Mouse (Mus musculus): Measurements from ENCODE around the gene Golm1. TPM values are rescaled to one million over a fixed set of nuclear protein-coding genes. Genes with fewer than 3 reads are reported as not detected.
"Not testable (repeated sequence)": the region's sequence is repeated elsewhere in the genome, so short reads cannot be mapped to it uniquely, and the experiment has no call there.

Golm1 gene
- total RNA-seq, 2 experiments from 2014 or later = 5.0 to 6.5 TPM

DNA sequence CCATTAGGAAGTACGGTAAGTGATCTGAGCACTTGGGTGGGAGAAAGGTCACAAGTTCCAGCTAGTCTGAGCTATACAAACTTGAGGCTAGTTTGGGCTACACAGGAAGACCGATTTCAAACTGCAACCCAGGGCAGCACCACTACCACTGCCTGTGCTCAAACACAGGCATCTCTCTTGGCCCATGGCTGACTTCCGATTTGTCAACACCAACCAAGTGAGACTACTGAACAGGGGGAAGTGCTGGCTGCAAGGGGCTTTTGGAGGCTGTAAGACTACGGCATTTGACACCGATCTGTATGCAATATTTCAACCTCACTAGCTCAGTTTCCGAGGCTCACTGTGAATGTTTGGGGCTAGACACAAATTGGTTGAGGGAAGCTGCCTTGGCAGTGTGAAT, 28.1 kb downstream of the Golm1 start:
- DNase-seq = no peak

DNA sequence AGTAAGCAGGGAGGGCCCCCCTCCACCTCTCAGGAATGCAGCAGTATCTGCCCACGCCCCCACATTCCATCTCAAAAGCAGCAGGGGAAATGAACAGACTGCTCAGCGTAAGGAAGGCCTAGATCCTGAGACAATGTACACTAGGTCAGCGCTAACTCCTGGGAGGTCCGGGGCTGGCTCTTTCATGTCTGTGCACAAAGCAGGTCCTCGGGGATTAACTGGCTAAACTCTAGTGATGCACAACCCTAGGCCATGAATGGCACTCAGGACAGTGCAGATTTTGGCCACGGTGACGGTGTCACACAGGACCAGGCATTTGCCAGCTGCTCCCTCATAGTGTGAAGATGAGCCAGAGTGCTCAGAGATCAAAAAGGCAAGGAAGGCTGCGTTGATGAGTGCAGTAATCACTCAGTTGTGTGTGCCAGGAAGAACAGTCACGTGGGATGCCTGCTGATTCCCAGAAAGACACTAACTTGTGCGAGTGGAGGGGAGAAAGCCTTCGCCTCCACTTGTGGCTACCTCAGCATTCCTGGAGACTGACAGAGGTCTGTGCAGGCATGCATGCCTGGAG, 28.9 kb downstream of the Golm1 start:
- DNase-seq = no peak

DNA sequence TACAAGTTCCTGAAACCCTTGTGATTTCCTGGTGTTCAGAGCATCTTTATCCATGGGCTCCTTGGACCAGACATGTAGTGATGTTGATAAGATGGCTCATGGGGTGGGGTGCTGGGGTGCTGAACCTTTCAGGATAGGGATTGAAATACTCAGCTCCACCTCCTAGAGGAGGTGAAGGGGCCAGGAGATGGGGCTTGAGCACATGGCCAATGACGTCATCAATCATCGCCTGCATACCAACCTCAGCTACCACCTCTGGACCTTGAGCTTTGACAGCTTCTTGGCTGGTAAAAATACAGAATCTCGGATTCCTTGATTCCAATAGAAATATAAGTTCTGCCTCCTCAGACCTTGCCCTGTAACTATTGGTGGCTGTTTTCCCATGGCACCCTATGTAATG, 30.1 kb downstream of the Golm1 start:
- DNase-seq = no peak

DNA sequence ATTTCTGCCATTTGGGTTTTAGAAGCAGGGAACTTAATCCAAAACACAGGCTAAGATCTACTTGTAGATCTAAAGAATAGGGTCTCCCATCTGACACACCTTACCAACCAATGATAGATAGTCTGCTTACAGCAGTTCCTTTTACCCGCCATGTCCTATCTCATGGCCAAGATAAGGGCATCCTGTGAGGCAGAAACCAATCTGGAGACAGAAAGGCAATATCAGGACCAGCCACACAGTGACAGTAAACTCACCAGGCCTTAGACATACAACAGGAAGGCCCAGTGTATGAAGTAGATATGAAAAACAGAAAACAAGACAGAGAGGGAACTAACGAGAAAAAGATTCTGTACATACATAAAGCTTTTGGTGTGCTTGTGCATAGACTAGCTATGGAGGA, 32.8 kb downstream of the Golm1 start:
- DNase-seq = no peak

DNA sequence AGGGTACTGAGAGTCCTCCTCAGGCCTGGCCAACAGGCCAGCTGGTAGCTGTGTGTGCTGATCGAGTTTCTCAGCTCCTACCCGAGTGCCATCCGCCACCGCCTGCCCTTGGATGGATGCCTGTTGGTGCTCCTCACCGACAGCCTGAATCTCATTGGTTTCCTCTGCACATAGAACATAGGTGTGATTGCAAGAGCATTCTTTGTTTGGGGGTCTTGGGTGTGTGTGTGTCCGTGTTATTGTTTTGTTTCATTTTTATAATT, 35.5 kb downstream of the Golm1 start:
- DNase-seq = peak; percentile 49

DNA sequence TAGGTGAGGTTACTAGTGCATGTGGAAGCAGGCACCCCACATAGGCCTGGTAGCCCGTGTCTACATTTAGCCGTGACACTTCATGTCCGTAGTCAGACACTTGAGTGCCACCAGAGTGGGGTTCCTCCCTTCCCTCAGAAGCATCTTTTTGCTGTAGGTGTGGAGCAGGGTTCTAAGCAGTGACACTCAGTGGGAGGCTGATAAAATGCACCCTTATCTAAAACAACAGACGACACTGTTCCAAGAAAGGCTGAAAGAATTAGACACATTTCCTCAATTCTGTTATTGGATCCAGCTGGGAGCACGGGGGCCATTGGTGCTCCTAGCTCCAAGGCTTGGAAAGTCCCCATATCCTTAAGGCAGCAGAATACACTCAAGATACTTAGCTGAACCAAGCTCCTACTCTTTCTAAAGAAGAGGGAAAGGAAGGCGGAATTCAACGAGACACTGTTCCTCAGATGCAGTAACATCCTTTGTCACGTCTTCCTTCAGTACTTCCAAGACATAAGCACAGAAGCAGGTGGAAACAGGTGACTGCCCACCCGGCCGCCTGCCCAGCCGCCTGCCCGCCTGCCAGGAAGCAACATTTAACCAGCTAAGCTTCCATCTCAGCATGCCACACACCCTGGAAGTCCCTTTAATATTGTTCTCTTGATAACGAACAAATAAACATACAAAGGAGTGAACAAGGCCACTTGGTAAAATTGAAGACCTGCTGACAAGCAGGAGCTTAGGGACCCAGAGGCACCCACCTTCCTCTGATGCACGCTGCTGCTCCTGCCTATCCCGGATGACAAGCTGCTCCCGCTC, 36.0 kb downstream of the Golm1 start:
- no peak for DNase-seq

DNA sequence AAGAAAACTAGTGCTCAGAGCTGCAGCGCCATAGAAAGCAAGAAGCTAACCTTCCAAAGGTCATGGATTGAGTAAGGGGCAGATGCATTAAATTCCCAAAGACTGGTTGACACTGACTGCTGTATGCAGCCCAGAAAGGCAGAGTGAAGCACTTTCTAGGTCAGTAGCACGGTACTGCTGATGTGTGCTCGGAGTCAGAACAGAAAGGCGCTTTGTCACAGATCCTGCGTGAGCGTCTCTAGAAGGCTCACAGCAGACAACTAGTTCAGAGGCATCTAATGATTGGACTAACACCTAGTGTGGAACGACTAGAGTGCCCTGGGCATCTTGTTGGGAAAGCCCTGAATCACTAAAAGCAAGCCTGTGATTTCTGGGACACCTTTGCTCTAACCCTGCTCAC, 37.8 kb downstream of the Golm1 start:
- DNase-seq = no peak

DNA sequence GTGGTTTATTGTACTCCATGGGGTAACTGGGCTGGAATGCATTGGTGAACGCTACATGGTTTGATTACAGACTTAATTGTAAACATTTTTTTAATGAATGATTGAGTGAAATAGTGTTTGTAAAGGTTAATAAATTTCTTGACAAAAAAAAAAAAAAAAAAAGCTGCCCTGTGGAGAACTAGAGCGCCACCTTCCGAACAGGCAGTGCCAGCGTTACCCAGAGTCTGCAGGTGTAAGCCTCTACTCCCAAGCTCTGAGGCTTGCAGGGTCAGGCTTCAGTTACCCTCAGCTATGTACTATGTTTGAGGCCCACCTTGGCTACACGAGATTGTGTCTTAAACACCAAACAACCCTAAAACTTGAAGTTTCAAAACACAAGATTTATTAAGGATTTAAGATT, 41.0 kb downstream of the Golm1 start:
- DNase-seq = no peak

DNA sequence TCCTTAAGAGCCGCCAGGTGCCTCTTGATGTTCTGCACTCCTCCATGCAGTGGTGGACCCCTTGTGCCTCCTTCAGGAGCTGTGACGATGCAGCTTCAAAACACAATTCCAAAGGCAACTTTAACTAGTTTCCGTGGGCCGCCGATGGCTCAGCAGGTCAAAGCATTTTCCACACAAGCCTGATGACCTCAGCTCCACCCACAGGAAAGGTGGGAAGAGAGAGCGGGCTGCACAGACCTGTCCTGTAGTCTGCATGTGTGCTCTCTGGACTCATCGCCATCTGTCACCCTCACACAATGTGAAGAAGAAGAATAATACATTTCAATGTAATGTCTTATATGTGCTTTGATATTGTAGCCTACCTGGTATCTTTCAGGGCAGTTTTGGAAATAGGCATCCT, 48.9 kb downstream of the Golm1 start:
- no peak for DNase-seq

DNA sequence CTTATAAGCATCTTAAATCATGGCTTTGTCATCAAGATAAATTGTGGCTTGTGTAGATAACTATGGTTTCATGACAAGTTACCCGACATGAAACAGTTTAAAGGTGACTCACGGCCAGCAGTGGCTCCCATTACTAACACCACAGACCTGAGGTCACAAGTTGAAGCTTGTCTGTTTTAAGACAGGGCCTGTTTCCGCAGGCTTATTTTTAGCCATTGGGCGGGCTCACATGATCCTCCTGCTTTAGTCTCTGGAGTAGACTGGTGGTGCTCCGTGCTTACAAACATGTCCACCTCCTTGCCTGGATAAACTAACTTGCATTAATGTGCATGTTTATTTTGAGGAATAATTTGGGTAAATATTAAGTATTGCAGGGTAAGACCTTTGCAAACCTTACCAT, 50.7 kb downstream of the Golm1 start:
- peak; percentile 20 for DNase-seq

DNA sequence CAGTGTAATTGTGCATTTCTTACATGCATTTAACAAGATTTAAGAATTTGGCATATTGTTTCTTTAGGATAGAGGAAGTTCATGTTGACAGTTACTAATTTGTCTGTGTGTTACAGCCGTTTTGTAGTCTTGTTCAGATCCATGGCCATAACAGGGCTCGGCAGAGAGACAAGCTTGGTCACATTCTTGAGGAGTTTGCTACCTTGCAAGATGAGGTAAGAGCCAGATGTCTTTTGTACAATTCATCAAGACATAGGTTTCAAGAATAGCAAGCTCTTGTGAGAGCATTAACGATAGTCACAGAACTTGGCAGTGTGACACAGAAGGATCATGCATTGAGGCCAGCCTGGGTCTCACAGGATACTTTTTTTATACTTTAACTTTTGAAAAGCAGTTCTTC, 51.2 kb downstream of the Golm1 start:
- DNase-seq = no peak

DNA sequence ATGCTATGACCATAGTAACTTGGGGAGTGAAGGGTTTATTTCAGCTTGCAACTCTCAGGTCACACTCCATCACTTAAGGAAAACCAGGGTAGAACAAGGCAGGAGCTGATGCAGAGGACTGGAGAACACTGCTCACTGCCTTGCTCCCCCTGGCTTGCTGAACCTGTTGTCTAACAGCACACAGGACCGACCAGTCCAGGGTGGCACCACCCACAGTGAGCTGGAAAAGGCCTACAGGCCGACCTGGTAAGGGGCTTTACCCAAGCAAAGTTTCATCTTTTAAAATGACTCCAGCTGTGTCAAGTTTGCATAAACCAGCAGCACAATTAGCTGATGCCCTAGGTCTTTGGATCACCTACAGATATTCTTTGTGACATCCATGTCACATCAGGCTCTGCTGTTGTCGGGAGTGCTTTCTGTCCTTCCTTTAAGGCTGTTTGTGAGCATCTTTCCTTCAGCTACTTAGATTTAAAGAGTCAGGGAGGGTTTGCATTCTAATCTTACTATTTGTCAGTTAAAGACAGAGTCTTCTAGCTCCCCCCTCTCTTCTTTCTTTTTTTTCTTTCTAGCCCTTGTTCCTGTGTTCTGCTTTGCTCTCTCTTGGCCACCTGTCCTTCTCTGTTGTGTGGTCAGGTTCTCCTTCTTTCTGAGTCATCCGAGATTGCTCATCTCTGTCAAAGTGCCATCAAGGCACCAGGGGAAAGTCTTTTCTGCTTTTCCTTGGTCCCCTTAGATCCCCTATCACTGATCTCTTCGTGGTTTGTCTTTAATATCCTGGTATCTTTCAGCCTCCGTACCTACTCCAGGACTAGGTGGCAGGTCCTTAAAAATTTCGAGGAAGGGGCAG, 53.7 kb downstream of the Golm1 start:
- DNase-seq = no peak

DNA sequence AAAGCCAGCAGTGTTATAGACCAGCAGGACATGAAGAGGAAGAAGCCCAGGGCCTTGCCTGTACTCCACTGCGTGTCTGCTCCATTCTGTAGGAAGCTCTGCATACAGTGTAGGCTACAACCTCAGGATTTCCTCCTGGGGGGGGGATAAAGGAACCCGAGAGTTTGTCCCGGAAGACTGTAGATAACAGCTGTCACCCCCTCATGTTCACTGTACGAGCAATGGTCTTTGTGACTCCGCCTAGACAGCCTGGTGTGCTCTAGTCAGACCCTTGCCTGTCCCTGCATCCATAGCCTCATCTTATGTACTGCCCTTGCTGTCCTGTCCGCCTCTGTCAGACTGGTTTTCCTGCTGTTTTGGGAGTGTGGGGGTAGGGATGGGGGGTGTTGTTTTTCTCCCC, 57.1 kb downstream of the Golm1 start:
- DNase-seq = no peak

DNA sequence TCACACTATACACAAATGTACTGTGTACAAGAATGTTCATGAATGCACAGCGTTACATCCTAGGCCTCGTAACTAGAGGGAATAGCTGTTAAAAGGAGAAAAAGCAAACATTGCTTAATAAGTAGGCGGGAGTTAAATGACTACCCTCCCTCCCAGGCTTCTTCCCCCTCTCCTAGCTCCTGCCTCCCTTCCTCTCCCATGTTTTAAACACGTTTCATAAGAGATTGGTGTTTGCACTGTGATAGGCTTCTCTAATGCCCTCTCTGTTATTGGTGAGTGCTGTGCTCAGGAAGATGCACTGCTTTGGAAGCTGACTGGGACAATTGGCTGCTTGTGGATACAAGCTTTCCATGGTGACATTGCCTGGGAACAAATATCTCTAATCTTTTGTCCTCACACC, 60.1 kb downstream of the Golm1 start:
- no peak for DNase-seq

DNA sequence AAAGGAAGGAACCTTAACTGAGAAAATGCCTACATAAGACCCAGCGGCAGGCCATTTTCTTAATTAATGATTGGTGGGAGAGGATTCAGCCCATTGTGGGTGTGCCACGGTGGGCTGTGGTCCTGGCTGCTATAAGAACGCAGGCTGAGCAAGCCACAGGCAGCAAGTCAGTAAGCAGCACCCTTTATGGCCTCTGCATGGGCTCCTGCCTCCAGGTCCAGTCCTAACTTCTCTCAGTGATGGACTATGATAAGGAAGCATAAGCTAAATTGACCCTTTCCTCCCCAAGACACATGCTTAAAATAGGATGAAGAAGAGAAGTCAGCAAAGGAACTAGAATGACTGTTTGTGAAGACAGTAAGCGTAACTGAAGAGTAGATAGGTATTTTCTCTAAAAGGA, 60.5 kb downstream of the Golm1 start:
- DNase-seq = no peak

DNA sequence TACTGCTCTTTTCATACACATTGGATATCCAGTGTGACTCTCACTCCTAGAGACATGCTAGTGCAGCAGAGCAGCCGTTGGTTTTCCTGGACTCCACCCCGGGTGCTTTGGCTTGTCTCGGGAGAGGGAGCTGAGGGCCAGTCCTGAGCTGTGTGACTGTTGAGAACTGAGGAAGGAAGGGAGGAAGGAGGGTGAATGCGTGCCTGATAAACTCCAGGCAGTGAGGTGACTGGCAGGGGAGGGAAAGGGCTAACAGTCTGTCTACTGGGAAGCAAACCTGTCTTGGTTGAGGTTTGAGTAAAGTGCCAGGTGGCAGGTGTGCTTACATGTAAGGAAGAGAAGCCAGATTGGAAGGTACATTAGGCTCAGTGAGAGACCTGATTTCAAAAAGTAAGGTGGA, 61.7 kb downstream of the Golm1 start:
- no peak for DNase-seq

DNA sequence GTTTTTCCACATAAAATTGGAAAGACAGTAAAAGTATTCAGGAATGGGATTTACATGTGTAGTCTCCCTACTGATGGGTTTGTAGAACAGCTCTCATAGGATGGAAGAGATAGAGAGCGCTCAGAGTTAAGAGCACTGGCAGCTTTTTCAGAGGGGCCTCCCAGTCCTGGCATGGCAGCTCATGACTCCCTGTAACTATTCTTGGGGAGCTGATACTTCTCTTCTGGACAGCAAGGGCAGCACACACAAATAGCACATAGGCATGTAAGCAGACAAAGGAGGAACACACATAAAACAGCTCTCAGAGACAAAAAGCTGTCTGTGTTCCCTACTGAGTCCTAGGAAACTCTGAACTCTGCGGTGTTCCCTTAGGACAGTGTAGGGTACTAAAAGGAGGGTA, 65.2 kb downstream of the Golm1 start:
- no peak for DNase-seq

DNA sequence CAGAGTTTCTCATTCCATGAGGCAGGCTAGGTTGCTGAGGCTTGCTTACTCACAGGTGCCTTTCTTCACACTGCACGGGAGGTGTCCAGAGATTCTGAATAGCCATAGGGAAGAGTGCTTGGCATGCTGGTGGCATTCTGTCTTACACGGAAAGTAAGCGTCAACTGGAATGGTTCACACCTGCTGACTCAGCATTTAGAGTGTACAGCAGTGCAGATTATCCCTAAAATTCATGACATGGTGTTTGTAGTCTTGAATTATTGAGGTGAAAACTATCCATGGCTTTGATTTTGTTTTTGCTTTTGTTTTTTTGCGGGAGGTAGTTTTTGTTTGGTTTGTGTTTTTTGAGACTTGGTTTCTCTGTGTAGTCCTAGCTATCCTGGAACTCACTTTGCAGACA, 65.7 kb downstream of the Golm1 start:
- no peak for DNase-seq

DNA sequence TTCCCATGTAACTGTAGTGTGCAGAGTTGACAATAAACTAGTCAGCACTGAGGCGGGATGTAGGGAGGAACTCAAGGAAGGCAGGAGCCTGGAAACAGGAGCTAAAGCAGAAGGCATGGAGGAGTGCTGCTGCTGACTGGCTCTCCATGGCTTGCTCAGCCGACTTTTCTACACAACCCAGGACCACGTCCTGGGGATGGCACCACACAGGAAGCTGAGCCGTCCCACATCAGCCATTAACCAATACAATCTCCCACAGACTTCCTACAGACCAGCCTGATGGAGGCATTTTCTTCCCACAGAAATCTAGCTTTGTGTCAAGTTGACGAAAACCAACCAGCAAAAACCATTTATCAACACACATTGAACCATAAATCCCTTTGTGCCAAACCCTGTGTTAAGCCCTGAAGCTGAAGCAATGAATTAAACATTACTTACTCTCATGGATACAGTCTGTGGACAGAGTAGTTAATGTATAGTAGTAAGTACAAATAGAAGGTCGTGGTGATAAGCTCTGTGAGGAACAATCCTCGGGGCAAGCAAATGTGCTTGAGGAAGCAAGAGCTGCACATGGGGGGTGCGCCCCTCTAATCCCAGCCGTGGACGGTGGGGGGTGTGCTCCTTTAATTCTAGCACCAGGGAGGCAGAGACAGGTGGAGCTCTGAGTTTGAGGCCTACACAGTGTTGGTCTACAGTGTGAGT, 70.2 kb downstream of the Golm1 start:
- DNase-seq = no peak

DNA sequence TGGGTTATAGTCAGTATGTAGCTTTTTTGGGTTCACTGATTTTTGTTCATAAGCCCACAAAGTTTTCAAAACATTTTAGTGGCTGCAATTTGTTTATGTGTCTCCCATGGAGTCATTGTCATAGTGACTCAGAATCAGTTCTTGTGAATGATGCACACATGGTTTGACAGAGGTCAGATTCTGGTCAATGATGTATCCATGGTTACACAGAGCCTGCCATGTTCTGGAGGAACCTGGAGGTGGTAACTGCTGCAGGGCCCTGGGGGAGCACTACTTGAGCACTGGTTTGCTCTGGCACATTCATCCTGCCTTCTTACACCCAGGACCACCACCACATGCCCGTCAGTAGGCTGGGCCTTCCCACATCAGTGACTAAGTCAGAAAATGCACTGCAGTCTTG, 71.1 kb downstream of the Golm1 start:
- no peak for DNase-seq

DNA sequence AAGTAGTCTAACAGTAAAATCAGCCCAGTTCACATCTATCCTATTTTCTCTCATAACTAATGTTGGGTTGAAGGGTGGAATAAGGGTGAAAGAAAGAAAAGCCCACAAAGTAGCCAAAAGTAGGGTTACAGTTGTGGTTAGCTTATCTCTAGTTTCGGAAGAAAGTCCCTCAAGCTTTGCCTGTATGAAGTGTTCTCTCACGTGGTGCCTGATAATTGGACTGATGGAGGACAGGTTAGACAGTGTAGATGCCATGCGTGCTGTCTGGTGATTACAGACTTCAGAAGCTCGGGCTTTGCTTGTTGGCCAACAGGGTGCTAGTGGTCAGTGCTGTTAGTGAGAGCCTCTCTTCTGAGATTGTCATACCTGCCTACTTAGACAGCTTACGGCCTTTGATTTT, 72.5 kb downstream of the Golm1 start:
- no peak for DNase-seq

DNA sequence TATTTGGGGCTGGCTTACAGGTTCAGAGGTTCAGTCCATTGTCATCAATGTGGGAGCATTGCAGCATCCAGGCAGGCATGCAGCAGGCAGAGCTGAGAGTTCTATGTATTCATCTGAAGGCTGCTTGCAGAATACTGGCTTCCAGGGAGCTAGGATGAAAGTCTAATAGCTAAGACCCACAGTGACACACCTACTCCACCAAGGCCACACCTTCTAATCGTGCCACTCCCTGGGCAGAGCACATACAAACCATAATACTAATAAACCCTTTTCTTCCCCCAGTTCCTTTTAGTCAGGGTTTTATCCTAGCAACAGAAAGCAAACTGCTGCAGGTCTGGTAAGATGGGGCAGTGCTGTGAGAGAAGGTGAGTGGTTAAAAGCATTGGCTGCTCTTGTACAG, 83.0 kb downstream of the Golm1 start:
- no peak for DNase-seq

DNA sequence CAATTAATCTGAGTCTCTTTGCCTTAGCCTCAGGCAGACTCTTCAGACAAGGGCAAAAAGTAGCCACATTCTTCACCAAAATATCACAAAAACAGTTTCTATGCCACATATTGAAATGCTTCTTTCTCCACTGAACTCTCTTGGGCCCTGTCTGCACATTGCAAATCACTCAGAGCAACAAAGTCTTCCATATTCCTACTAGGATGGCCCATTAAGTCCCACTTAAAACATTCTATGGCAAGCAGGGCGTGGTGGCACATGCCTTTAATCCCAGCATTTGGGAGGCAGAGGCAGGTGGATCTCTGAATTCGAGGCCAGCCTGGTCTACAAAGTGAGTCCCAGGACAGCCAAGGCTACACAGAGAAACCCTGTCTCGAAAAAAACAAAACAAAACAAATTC, 83.6 kb downstream of the Golm1 start:
- DNase-seq = not testable (repeated sequence)

All from gastrocnemius, postnatal 25 days (tissue).